Mouse (Mus musculus): ENCODE measurements around the gene Gm4847.

Gene Gm4847

DNA sequence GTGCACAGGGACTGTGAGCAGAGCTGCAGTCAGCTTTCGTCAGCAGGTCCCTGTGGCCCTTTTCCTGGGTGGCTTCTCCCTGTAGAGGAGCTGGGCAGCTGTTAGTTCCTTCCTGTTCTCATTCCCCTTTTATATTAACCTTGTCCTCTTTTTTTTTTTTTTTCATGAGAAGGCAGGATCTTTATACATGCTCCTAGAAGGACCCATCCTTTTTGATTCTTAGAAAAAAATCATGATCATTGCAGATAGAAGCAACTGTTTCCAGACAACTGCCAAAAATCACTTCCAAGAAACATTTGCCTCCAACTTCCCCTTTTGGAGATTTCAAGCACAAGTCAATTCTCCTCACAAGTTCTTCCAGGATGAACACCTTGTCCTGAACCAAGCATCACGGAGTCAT lies at the start of gene Gm4847:
TSS of gene Gm4847 (minus strand) at position 101 of the 400 bp plus-strand sequence.
- DNase-seq (ENCODE audit: low spot score in 2 of 2) = no peak

- no peak for DNase-seq (ENCODE audit: low spot score in 2 of 2)
Measured at GRCm38 (mm10) chr1:166681745-166682144, 34.3 kb upstream of the Gm4847 start, which contains the start of gene Fmo9. Gene Fmo9, minus strand, starts transcription at chr1:166681845.

GRCm38 (mm10) chr1:166669264-166669663 lies 21.8 kb upstream of the Gm4847 start:
- DNase-seq (ENCODE audit: low spot score in 2 of 2) = no peak

- DNase-seq (ENCODE audit: low spot score in 2 of 2) = no peak
Measured at GRCm38 (mm10) chr1:166660800-166661199, 13.3 kb upstream of the Gm4847 start.
